Mouse (Mus musculus) left cerebral cortex, postnatal 10 days (tissue): ENCODE measurements around the gene Spaca3. TPM values are rescaled to one million over a fixed set of nuclear protein-coding genes. Genes with fewer than 3 reads are reported as not detected.

Experiments
- DNase-seq, 2 experiments: peaks; one replicate each; pipeline ENCODE4 v3.0.0; 2021 to 2022; ENCODE audit warnings: low spot score in 2 of 2, mixed read lengths in 1 of 2; ENCODE audit errors: extremely low spot score in 1 of 2
- intact Hi-C: fragments of 180-260 bp; cut with DNase I; formaldehyde crosslinking; loops from one replicate; pipeline ENCODE4 v1.15.1; 2025
- total RNA-seq, 2 experiments: library from RNA; stranded (reverse); gene quantifications; 2 replicates each; pipeline ENCODE4 v1.2.3; 2021

Gene Spaca3
- total RNA-seq, 2 experiments from 2014 or later: not detected

GRCm38 (mm10) chr11:80854908-80855307, 3.3 kb upstream of the Spaca3 start:
- DNase-seq: no peak
- intact Hi-C loops: no loop called here

GRCm38 (mm10) chr11:80856827-80857226, 1.3 kb upstream of the Spaca3 start:
- DNase-seq: no peak
- intact Hi-C loops: no loop called here

- intact Hi-C loops: no loop called here
- DNase-seq: no peak
Observed at GRCm38 (mm10) chr11:80862941-80863340, 4.8 kb downstream of the Spaca3 start.

GRCm38 (mm10) chr11:80868039-80868438, 9.9 kb downstream of the Spaca3 start:
- intact Hi-C loops: no loop called here
- no peak for DNase-seq

- intact Hi-C loops: no loop called here
- DNase-seq: peak in 1 of 2 experiments; percentile 54
Observed at GRCm38 (mm10) chr11:80872509-80873474, 14.6 kb downstream of the Spaca3 start.

- intact Hi-C loops: no loop called here
- DNase-seq: peak; percentile 55 to 62
Observed at GRCm38 (mm10) chr11:80877131-80877651, 19.0 kb downstream of the Spaca3 start.

- intact Hi-C loops: no loop called here
- DNase-seq: no peak
Observed at GRCm38 (mm10) chr11:80878026-80878425, 19.9 kb downstream of the Spaca3 start.

GRCm38 (mm10) chr11:80882229-80882810, 24.2 kb downstream of the Spaca3 start:
- no peak for DNase-seq

GRCm38 (mm10) chr11:80884521-80885231, 26.5 kb downstream of the Spaca3 start:
- intact Hi-C loops: no loop called here
- no peak for DNase-seq

More at GRCm38 (mm10) chr11:80882229-80882810, 24.2 kb downstream of the Spaca3 start:
- intact Hi-C loops: no loop called here

GRCm38 (mm10) chr11:80886365-80886764, 28.2 kb downstream of the Spaca3 start:
- no peak for DNase-seq
- intact Hi-C loops: no loop called here

- DNase-seq: no peak
Observed at GRCm38 (mm10) chr11:80887021-80887420, 28.9 kb downstream of the Spaca3 start.

GRCm38 (mm10) chr11:80889336-80890063, 31.3 kb downstream of the Spaca3 start:
- intact Hi-C loops: no loop called here

More at GRCm38 (mm10) chr11:80887021-80887420, 28.9 kb downstream of the Spaca3 start:
- intact Hi-C loops: no loop called here

GRCm38 (mm10) chr11:80895853-80896252, 37.7 kb downstream of the Spaca3 start:
- DNase-seq: no peak
- intact Hi-C loops: no loop called here

More at GRCm38 (mm10) chr11:80889336-80890063, 31.3 kb downstream of the Spaca3 start:
- DNase-seq: no peak

GRCm38 (mm10) chr11:80900555-80900954, 42.4 kb downstream of the Spaca3 start:
- no peak for DNase-seq
- intact Hi-C loops: loop anchor here (10.0 kb wide), 2 partner anchors 474 to 714 kb away; no protein-coding TSS in a partner anchor

- DNase-seq: no peak
- intact Hi-C loops: loop anchor here (10.0 kb wide), 2 partner anchors 472 to 712 kb away; no protein-coding TSS in a partner anchor
Observed at GRCm38 (mm10) chr11:80902664-80903063, 44.5 kb downstream of the Spaca3 start.

GRCm38 (mm10) chr11:80903426-80903825, 45.3 kb downstream of the Spaca3 start:
- no peak for DNase-seq
- intact Hi-C loops: loop anchor here (10.0 kb wide), 2 partner anchors 471 to 711 kb away; no protein-coding TSS in a partner anchor

- intact Hi-C loops: loop anchor here (10.0 kb wide), 2 partner anchors 470 to 710 kb away; no protein-coding TSS in a partner anchor
- no peak for DNase-seq
Observed at GRCm38 (mm10) chr11:80904559-80904958, 46.4 kb downstream of the Spaca3 start.

GRCm38 (mm10) chr11:80906456-80906855, 48.3 kb downstream of the Spaca3 start:
- DNase-seq: peak; percentile 39 to 70
- intact Hi-C loops: loop anchor here (2.0 to 10.0 kb wide), 3 partner anchors 246 to 708 kb away; no protein-coding TSS in a partner anchor
